In genomic region chr10:25681243-25681642, GRCm38 (mm10) we compare ENCODE assay signal across 9 mouse cellular contexts.
DNase-seq lines count a peak whose midpoint lies in the region; ATAC-seq lines count a peak whose summit lies in the region.
"Had no signal": no experiment of that assay in that cellular context is flagged by ENCODE, and none has a peak within 500 bp of the region (broad histone marks: within the 10 kb centered on the region; RNA-seq: fewer than 3 reads in every experiment).

No protein-coding gene starts in this region.

- 16% methylated on average over 6 of the region's 6 CpGs for WGBS in liver, embryonic 11.5 days
- WGBS in forebrain, embryonic 10.5 days, result 25% methylated on average over 6 of the region's 6 CpGs
- 20% methylated on average over 6 of the region's 6 CpGs for WGBS in hindbrain, embryonic 14.5 days
- WGBS in midbrain, embryonic 14.5 days, result 21% methylated on average over 6 of the region's 6 CpGs

- peak; percentile 49 for DNase-seq in liver
- DNase-seq in liver, embryonic 11.5 days (ENCODE audit: low spot score), result no peak
- peak; percentile 77 for DNase-seq in brain, adult 2 months (ENCODE audit: low read depth, low spot score)
- peak; percentile 47 for DNase-seq in forebrain, embryonic 10.5 days (ENCODE audit: extremely low spot score, low spot score)
- DNase-seq in hindbrain, embryonic 14.5 days (ENCODE audit: low spot score), result peak; percentile 90
- peak; percentile 69 to 77 for DNase-seq in left cerebral cortex, adult 18-20 months (ENCODE audit: low spot score in 2 of 2)
- peak; percentile 91 for DNase-seq in midbrain, embryonic 14.5 days
- DNase-seq in thymus, postnatal 0 days (ENCODE audit: low spot score), result peak; percentile 65

- H3K27me3 ChIP-seq in liver, embryonic 11.5 days (replicated peaks; ENCODE audit: control insufficient read depth, insufficient read depth, low read length), result no peaks in the 10 kb centered on the region
- H3K27me3 ChIP-seq in forebrain, embryonic 10.5 days (ENCODE audit: poor library complexity, severe bottlenecking), result no peaks in the 10 kb centered on the region
- no peaks in the 10 kb centered on the region for H3K27me3 ChIP-seq in hindbrain, embryonic 14.5 days (ENCODE audit: control insufficient read depth, insufficient read depth, low read length)
- no peaks in the 10 kb centered on the region for H3K27me3 ChIP-seq in midbrain, embryonic 14.5 days (ENCODE audit: control insufficient read depth, insufficient read depth, low read length)
- H3K27me3 ChIP-seq: liver, embryonic 15.5 days had no signal

- H3K9ac ChIP-seq in liver, embryonic 11.5 days (ENCODE audit: low read depth, low read length), result no peak overlapping the region
- no peak overlapping the region for H3K9ac ChIP-seq in hindbrain, embryonic 14.5 days
- no peak overlapping the region for H3K9ac ChIP-seq in midbrain, embryonic 14.5 days (replicated peaks; ENCODE audit: low read length)
- H3K9ac ChIP-seq: liver, embryonic 15.5 days had no signal

- no peak overlapping the region for H3K4me3 ChIP-seq in liver, embryonic 11.5 days (ENCODE audit: low read depth, low read length)
- H3K4me3 ChIP-seq in forebrain, embryonic 10.5 days, result no peak overlapping the region
- no peak overlapping the region for H3K4me3 ChIP-seq in hindbrain, embryonic 14.5 days (replicated peaks; ENCODE audit: low read length)
- H3K4me3 ChIP-seq in midbrain, embryonic 14.5 days (replicated peaks; ENCODE audit: low read depth, low read length), result no peak overlapping the region
- H3K4me3 ChIP-seq: liver, embryonic 15.5 days had no signal

- no peak overlapping the region for H3K4me2 ChIP-seq in liver, embryonic 11.5 days
- no peak overlapping the region for H3K4me2 ChIP-seq in hindbrain, embryonic 14.5 days (replicated peaks)
- no peak overlapping the region for H3K4me2 ChIP-seq in midbrain, embryonic 14.5 days (ENCODE audit: low read length)
- H3K4me2 ChIP-seq: liver, embryonic 15.5 days had no signal

- H3K27ac ChIP-seq in liver, embryonic 11.5 days (ENCODE audit: low read depth, low read length), result no peak overlapping the region
- no peak overlapping the region for H3K27ac ChIP-seq in forebrain, embryonic 10.5 days
- no peak overlapping the region for H3K27ac ChIP-seq in hindbrain, embryonic 14.5 days
- H3K27ac ChIP-seq in midbrain, embryonic 14.5 days (replicated peaks; ENCODE audit: low read depth, low read length), result no peak overlapping the region
- H3K27ac ChIP-seq: liver, embryonic 15.5 days had no signal

- no peak for ATAC-seq in liver, embryonic 11.5 days (replicated peaks; ENCODE audit: low FRiP score)
- peak; percentile 72; the same call in 1 of the 2 replicates for ATAC-seq in hindbrain, embryonic 14.5 days (ENCODE audit: low FRiP score)
- peak; percentile 32; the same call in 1 of the 2 replicates for ATAC-seq in midbrain, embryonic 14.5 days (ENCODE audit: low FRiP score, low TSS enrichment)

- H3K36me3 ChIP-seq in liver, embryonic 11.5 days (ENCODE audit: control insufficient read depth, insufficient read depth, low read length), result no peaks in the 10 kb centered on the region
- H3K36me3 ChIP-seq in forebrain, embryonic 10.5 days (replicated peaks), result no peaks in the 10 kb centered on the region
- H3K36me3 ChIP-seq in hindbrain, embryonic 14.5 days (replicated peaks; ENCODE audit: control insufficient read depth, insufficient read depth), result no peaks in the 10 kb centered on the region
- H3K36me3 ChIP-seq in midbrain, embryonic 14.5 days (ENCODE audit: control insufficient read depth, insufficient read depth, low read length), result no peaks in the 10 kb centered on the region
- H3K36me3 ChIP-seq: liver, embryonic 15.5 days had no signal

- H3K9me3 ChIP-seq in liver, embryonic 11.5 days (ENCODE audit: control insufficient read depth, low read length), result no peaks in the 10 kb centered on the region
- no peaks in the 10 kb centered on the region for H3K9me3 ChIP-seq in forebrain, embryonic 10.5 days
- no peaks in the 10 kb centered on the region for H3K9me3 ChIP-seq in hindbrain, embryonic 14.5 days (ENCODE audit: control insufficient read depth, low read length)
- no peaks in the 10 kb centered on the region for H3K9me3 ChIP-seq in midbrain, embryonic 14.5 days (ENCODE audit: control insufficient read depth, low read length)
- H3K9me3 ChIP-seq: liver, embryonic 15.5 days had no signal

- H3K4me1 ChIP-seq in liver, embryonic 11.5 days (replicated peaks; ENCODE audit: control insufficient read depth, insufficient read depth, low read length), result no peaks in the 10 kb centered on the region
- 0 out of 2 replicates have a peak, but pooled peaks cover 4% of the 10 kb centered on the region for H3K4me1 ChIP-seq in forebrain, embryonic 10.5 days
- 0 out of 2 replicates have a peak, but pooled peaks cover 8% of the 10 kb centered on the region for H3K4me1 ChIP-seq in hindbrain, embryonic 14.5 days (replicated peaks; ENCODE audit: control insufficient read depth, insufficient read depth, low read length)
- H3K4me1 ChIP-seq in midbrain, embryonic 14.5 days (ENCODE audit: control insufficient read depth, insufficient read depth, low read length), result peaks cover 6% of the 10 kb centered on the region; the same call in 1 of the 2 replicates
- H3K4me1 ChIP-seq: liver, embryonic 15.5 days had no signal
